Mouse (Mus musculus) liver, embryonic 14.5 days (tissue): Measurements from ENCODE around the gene N4bp1.

Source experiments
- CTCF ChIP-seq: IDR thresholded peaks from 2 replicates; pipeline ENCODE4 v1.5.1; 2016; ENCODE audit warnings: antibody characterized with exemption, low read depth, control low read depth
- EP300 ChIP-seq: IDR thresholded peaks from 2 replicates; pipeline ENCODE4 v1.6.1; 2016; ENCODE audit warnings: antibody characterized with exemption, low read depth

- TF ChIP-seq CTCF (no peak), EP300 (no peak)
Observed at GRCm38 (mm10) chr8:86820186-86820755, 64.8 kb downstream of the N4bp1 start.
